Comparison of ENCODE assay signal across 8 mouse cellular contexts in the genomic region with DNA sequence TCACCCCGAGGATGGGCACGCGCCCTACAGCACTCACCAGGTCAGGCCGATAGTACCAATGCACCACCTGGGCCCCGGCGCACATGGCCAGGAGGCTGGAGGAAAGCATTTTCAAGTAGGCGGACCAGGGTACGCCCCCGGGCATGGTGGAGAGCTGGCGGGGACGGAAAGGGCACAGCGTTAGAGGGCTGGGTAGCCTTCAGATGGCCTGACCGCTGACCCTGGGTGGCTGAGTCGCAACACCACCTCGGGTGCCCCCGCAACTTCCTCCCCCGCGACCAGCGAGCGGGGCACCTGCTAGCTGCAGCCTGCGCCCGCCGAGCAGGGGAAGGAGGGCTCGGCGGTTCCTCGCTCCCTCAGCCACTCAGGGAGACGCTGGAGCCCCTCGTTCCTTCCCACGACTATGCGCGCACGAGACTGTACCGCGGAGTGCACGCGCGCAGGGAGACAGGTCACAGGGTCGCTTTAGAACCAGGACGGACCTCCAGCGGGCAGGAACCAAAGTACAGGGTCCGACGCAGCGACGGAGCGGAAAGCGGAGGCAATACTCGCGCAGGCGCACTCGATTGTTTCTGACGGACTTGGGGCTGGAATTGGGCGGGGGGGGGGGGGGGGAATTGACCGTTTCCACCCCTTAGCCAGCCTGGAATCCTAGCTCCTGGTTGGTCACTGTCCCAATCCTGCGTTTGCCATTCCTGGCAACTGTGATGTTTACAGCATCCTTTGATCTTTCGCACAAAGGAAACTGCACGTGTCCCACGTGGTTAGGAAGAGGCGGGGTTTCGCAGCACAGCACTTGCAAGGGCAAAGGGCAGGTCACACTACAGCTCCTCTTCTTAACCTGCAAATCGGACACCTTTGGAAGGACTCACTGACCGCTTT. TPM values are rescaled to one million over a fixed set of nuclear protein-coding genes. Genes with fewer than 3 reads are reported as not detected.
DNase-seq lines count a peak whose midpoint lies in the region; ATAC-seq lines count a peak whose summit lies in the region.

Gene 1190007I07Rik (minus strand): TSS at position 558 of the 882 bp plus-strand sequence.

- peak; percentile 92 for ATAC-seq in intestine, embryonic 14.5 days (replicated peaks; ENCODE audit: low FRiP score, low TSS enrichment, low read depth)

- peak within 1 kb of the TSS; percentile 75 for H3K4me3 ChIP-seq in intestine, embryonic 14.5 days (ENCODE audit: low read depth, low read length)

- H3K9ac ChIP-seq in intestine, embryonic 14.5 days (ENCODE audit: low read length), result peak within 1 kb of the TSS; percentile 74

- DNase-seq in adrenal gland, adult 18-20 months (ENCODE audit: low spot score in 2 of 2), result peak; percentile 85 to 88
- DNase-seq in embryo, embryonic 11 days, result peak; percentile 94
- peak; percentile 86 for DNase-seq in gastrocnemius, postnatal 25 days
- DNase-seq in intestine, embryonic 14.5 days (ENCODE audit: low spot score), result peak; percentile 97
- DNase-seq in left cerebral cortex, postnatal 14 days (ENCODE audit: low spot score in 2 of 2), result peak; percentile 88 to 90
- DNase-seq in mesoderm, embryonic 11.5 days (ENCODE audit: low read depth, low spot score), result peak; percentile 93
- peak; percentile 70 to 71 for DNase-seq in right cerebral cortex, postnatal 36 days (ENCODE audit: low spot score in 2 of 2)
- DNase-seq in yolk sac, embryonic 10.5 days (ENCODE audit: low spot score), result peak; percentile 94

- intact Hi-C loops in left cerebral cortex, postnatal 14 days (cut with DNase I), result no loop called here

- peak within 1 kb of the TSS; percentile 62 for H3K4me2 ChIP-seq in intestine, embryonic 14.5 days (ENCODE audit: low read length)

- peaks cover 6% of the 10 kb centered on the region; the same call in 1 of the 2 replicates for H3K36me3 ChIP-seq in intestine, embryonic 14.5 days (ENCODE audit: control insufficient read depth, insufficient read depth, low read length)

- under 1% methylated on average over 48 of the region's 61 CpGs for WGBS in intestine, embryonic 14.5 days

- no peaks in the 10 kb centered on the region for H3K27me3 ChIP-seq in intestine, embryonic 14.5 days (replicated peaks; ENCODE audit: control insufficient read depth, insufficient read depth, low read length)

- no peaks in the 10 kb centered on the region for H3K9me3 ChIP-seq in intestine, embryonic 14.5 days (ENCODE audit: control insufficient read depth, low read length)

- peak within 1 kb of the TSS; percentile 83 for H3K27ac ChIP-seq in intestine, embryonic 14.5 days (ENCODE audit: low read depth)

- peaks cover 3% of the 10 kb centered on the region; the same call in 1 of the 2 replicates for H3K4me1 ChIP-seq in intestine, embryonic 14.5 days (replicated peaks; ENCODE audit: control insufficient read depth, insufficient read depth, low read length)

RNA-seq across cellular contexts. Expression of gene 1190007I07Rik, which starts in this region (rescaled TPM):
- total RNA-seq in adrenal gland, adult 18-20 months (2021), result 10 to 100 TPM; 21.1 to 21.9 TPM
- 10 to 100 TPM; 28.8 to 30.7 TPM for total RNA-seq in gastrocnemius, postnatal 25 days (2021)
- polyA plus RNA-seq in intestine, embryonic 14.5 days (2014; fragmentation: Nextera tagmentation; extraction: Ambion mirVana), result 65.8 and 67.6 TPM in 2 replicates
- 10 to 100 TPM; 19.2 to 21.7 TPM for total RNA-seq in left cerebral cortex, postnatal 14 days (2021)

Comparison
In these comparisons a context has a peak if more than half of its experiments do, and no peak if none do; other contexts are left out.
1. Peak in every context shown above with its lines: DNase-seq, ATAC-seq, H3K4me3 ChIP-seq and H3K27ac ChIP-seq.